Mouse (Mus musculus) adrenal gland, adult 18-20 months (tissue): ENCODE data around the gene Edn3. TPM values are rescaled to one million over a fixed set of nuclear protein-coding genes. Genes with fewer than 3 reads are reported as not detected.

Experiments used
- DNase-seq, 2 experiments: peaks; one replicate each; pipeline ENCODE4 v3.0.0; 2021 to 2022; ENCODE audit warnings: low spot score in 2 of 2
- total RNA-seq, 2 experiments: library from RNA; stranded (reverse); gene quantifications; 1 replicate in 1 of 2; 2 replicates in 1 of 2; pipeline ENCODE4 v1.2.3; 2021

Gene Edn3
- total RNA-seq, 2 experiments from 2014 or later = 18.7 to 20.6 TPM

GRCm38 (mm10) chr2:174792436-174793125 is 32.2 kb downstream of the Edn3 start:
- DNase-seq = no peak

- no peak for DNase-seq
Observed at GRCm38 (mm10) chr2:174793181-174793580, 32.8 kb downstream of the Edn3 start.

GRCm38 (mm10) chr2:174796998-174797397 is 36.6 kb downstream of the Edn3 start:
- no peak for DNase-seq

- no peak for DNase-seq
Observed at GRCm38 (mm10) chr2:174797495-174798068, 37.2 kb downstream of the Edn3 start.

- no peak for DNase-seq
Observed at GRCm38 (mm10) chr2:174802453-174802852, 42.0 kb downstream of the Edn3 start.

- no peak for DNase-seq
Observed at GRCm38 (mm10) chr2:174803661-174804060, 43.2 kb downstream of the Edn3 start.

GRCm38 (mm10) chr2:174807900-174808299 is 47.5 kb downstream of the Edn3 start:
- no peak for DNase-seq

- DNase-seq = no peak
Observed at GRCm38 (mm10) chr2:174809296-174809695, 48.9 kb downstream of the Edn3 start.

- DNase-seq = no peak
Observed at GRCm38 (mm10) chr2:174813306-174813705, 52.9 kb downstream of the Edn3 start.

- DNase-seq = no peak
Observed at GRCm38 (mm10) chr2:174816163-174816562, 55.7 kb downstream of the Edn3 start.

GRCm38 (mm10) chr2:174820286-174820685 is 59.9 kb downstream of the Edn3 start:
- DNase-seq = no peak

GRCm38 (mm10) chr2:174827829-174828228 is 67.4 kb downstream of the Edn3 start:
- no peak for DNase-seq

- no peak for DNase-seq
Observed at GRCm38 (mm10) chr2:174833608-174834007, 73.2 kb downstream of the Edn3 start.

Other genes with a start within 250 kb of the Edn3 start
- gene Zfp831, start 117.1 kb upstream of the Edn3 start, total RNA-seq = under 1 TPM; 0.07 to 0.13 TPM
- under 1 TPM in 1 of 2 experiments, not detected in 1; 0.33 TPM for gene Gm14444, start 249.6 kb downstream of the Edn3 start, total RNA-seq